In genomic region chr11:113101534-113101933, GRCm38 (mm10) we compare ENCODE assay signal across 9 mouse cellular contexts.
A peak's percentile ranks its signal among the peaks of the same experiment; 100 is the strongest.
DNase-seq lines count a peak whose midpoint lies in the region; TF ChIP-seq lines count a peak whose summit lies in the region.
"Had no signal": no experiment of that assay in that cellular context is flagged by ENCODE, and none has a peak within 500 bp of the region (broad histone marks: within the 10 kb centered on the region; RNA-seq: fewer than 3 reads in every experiment).

No protein-coding gene starts in this region.

- WGBS in liver, adult 2 months, result 6% methylated on average over 11 of the region's 11 CpGs

- H3K79me2 ChIP-seq in liver, adult 2 months (ENCODE audit: control insufficient read depth, insufficient read depth, low read length), result no peaks in the 10 kb centered on the region

- no peak for DNase-seq in layer of hippocampus, adult 2 months (ENCODE audit: low spot score in 2 of 2)
- DNase-seq in layer of hippocampus, adult 9-11 months, result no peak
- DNase-seq in heart, postnatal 10 days, result peak; percentile 41 to 42
- DNase-seq in liver, adult 2 months (ENCODE audit: extremely low read depth, low read depth, low spot score), result peak; percentile 91
- peak; percentile 16 for DNase-seq in skeletal muscle tissue, adult 2 months (ENCODE audit: low read depth, low spot score)
- DNase-seq in frontal cortex, postnatal 36 days (ENCODE audit: low spot score in 2 of 2), result no peak
- DNase-seq in layer of hippocampus, postnatal 14 days (ENCODE audit: low spot score in 2 of 2), result no peak
- no peak for DNase-seq in layer of hippocampus, postnatal 36 days
- DNase-seq: cerebellum, postnatal 25 days had no signal

- H3K4me1 ChIP-seq in liver, adult 2 months (ENCODE audit: control insufficient read depth, insufficient read depth, low read length), result no peaks in the 10 kb centered on the region

- no peaks in the 10 kb centered on the region for H3K27me3 ChIP-seq in liver, adult 2 months (ENCODE audit: control insufficient read depth, insufficient read depth, low read length)

- intact Hi-C loops in heart, postnatal 10 days (cut with DNase I), result no loop called here

- no peak for TF ChIP-seq POLR2A in liver, adult 2 months (IDR thresholded peaks at IDR 0.05; ENCODE audit: extremely low read depth, insufficient read depth, low read length)

- peak overlapping the region; percentile 53; the same call in 1 of the 2 replicates for H3K27ac ChIP-seq in layer of hippocampus, adult 2 months
- H3K27ac ChIP-seq in liver, adult 2 months (replicated peaks; ENCODE audit: insufficient read depth, low read depth, low read length), result no peak overlapping the region

- H3K4me3 ChIP-seq in layer of hippocampus, adult 2 months, result no peak overlapping the region
- no peak overlapping the region for H3K4me3 ChIP-seq in liver, adult 2 months (ENCODE audit: insufficient read depth, low read depth, low read length)

- no peaks in the 10 kb centered on the region for H3K36me3 ChIP-seq in liver, adult 2 months (ENCODE audit: control insufficient read depth, insufficient read depth, low read length)

- H3K9ac ChIP-seq in liver, adult 2 months (ENCODE audit: low read depth, low read length), result no peak overlapping the region

- no peak for TF ChIP-seq CTCF in layer of hippocampus, adult 2 months (conservative IDR thresholded peaks at IDR 0.05)
- TF ChIP-seq CTCF in liver, adult 2 months (IDR thresholded peaks at IDR 0.05; ENCODE audit: low read depth, low read length), result no peak

Comparison
In these comparisons a context has a peak if more than half of its experiments do, and no peak if none do; other contexts are left out.
1. DNase-seq: peak in heart, postnatal 10 days (2 of 2), liver, adult 2 months (single experiment) and skeletal muscle tissue, adult 2 months (single experiment); none in layer of hippocampus, adult 2 months (0 of 2), layer of hippocampus, adult 9-11 months (single experiment), frontal cortex, postnatal 36 days (0 of 2), layer of hippocampus, postnatal 14 days (0 of 2) and layer of hippocampus, postnatal 36 days (0 of 2).